Mouse (Mus musculus): ENCODE data around the gene Gm10203. TPM values are rescaled to one million over a fixed set of nuclear protein-coding genes. Genes with fewer than 3 reads are reported as not detected.

Gm10203 gene
- polyA plus RNA-seq (2017; shearing (Covaris generic)), result not detected

DNA sequence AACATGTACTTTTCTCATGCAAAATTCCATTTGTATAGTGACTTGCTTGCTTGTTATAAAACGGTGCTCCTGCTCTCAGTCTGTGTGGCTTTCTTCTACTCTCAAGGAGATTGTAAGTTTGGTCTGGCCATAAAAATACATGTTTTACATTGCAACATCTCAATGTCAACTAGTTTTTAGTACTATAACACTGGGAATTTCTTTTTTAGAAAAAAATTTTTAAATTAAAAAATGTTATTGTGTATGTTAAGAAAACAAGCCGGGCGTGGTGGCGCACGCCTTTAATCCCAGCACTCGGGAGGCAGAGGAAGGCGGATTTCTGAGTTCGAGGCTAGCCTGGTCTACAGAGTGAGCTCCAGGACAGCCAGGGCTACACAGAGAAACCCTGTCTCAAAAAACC lies at the start of gene Gm10203:
Gm10203 (plus strand) TSS at position 301 of the 400 bp plus-strand sequence.

DNA sequence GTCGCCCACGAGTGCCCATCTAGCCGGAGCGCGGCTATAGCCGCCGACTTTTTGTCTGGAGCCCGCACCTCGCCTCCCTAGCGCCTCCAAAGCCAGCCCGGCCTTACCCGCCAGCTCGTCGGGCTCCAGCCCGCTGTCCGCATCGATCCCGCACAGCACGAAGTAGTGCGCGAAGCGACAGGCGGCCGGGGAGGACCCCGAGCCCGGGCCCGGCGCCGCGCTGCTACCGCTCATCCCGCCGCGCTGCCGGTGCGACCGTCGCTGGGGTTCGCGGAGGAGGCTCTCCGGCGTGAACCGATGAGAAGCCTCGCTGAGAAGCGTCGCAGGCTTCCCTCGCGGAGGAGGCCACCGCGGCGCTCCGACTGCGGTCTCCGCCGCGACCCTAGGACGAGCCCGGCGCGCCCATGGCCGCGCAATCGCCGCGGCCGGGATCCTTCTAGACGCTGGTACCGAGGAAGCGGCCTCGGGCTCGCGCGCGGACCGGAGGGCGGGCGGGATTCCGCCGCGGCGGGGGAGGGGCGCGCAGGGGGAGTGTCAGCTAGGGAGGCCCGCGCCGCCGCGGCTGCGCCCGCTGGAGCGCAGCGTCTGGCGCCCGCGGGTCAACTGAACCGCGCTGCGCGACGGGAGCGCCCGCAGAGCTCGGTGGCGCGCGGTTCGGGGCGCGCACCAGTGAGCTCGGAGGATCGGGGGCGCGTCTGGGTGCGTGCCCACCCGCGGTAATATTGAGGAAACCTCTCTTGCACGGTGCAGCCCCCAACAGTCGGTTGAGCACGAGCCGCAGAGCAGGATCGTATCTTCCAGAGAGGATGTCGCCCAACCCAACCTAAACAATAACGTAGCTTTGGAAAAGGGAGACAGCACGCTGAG lies 28.7 kb upstream of the Gm10203 start, which contains the start of gene Dennd5b:
Dennd5b (minus strand) TSS at position 605 of the 867 bp plus-strand sequence.

DNA sequence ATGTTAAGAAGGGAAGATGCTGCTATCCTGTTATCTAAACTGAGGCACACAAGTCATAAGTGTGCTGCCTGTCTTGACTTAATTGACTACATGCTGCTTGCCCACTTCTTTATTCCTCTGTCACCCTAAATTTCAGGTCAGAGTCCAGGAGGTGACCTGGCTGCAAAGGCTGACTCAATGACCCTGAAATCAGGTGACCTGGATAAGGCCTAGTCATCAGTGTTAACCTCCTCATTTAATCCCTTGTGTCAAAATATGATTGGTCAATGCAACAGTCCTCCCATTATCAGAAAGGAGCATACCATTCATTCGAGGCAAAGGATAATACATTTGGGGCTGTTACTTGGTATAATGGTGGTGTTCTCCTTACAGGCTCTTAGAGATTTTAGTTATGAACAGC lies 9.5 kb downstream of the Gm10203 start, which contains the start of gene Etfbkmt:
Etfbkmt (plus strand) TSS at position 379 of the 400 bp plus-strand sequence.

Other genes starting within 250 kb of the Gm10203 start
- 5.5 TPM for gene Caprin2, start 233.9 kb upstream of the Gm10203 start, polyA plus RNA-seq (2017; shearing (Covaris generic))
- gene Sinhcaf, start 183.7 kb upstream of the Gm10203 start, polyA plus RNA-seq (2017; shearing (Covaris generic)), result 38.0 TPM
- 0.56 TPM for gene Dennd5b, start 28.5 kb upstream of the Gm10203 start, polyA plus RNA-seq (2017; shearing (Covaris generic))
- gene Etfbkmt, start 9.7 kb downstream of the Gm10203 start, polyA plus RNA-seq (2017; shearing (Covaris generic)), result 11.9 TPM
- 20.7 TPM for gene Amn1, start 58.5 kb downstream of the Gm10203 start, polyA plus RNA-seq (2017; shearing (Covaris generic))
- gene Resf1, start 179.2 kb downstream of the Gm10203 start, polyA plus RNA-seq (2017; shearing (Covaris generic)), result 124 TPM

Data from effector memory CD4-positive, alpha-beta T cell, adult 5 months (primary cell).